Mouse (Mus musculus): Measurements from ENCODE around the gene Slc1a5. TPM values are rescaled to one million over a fixed set of nuclear protein-coding genes. Genes with fewer than 3 reads are reported as not detected.

Gene Slc1a5
- polyA plus RNA-seq, 1 experiment from 2014 or later, result 47.0 TPM

GRCm38 (mm10) chr7:16815351-16815941, 34.3 kb downstream of the Slc1a5 start, which contains the start of gene Strn4:
Gene Strn4 (plus strand): TSS chr7:16815889.
- WGBS, result 18% methylated on average over 1 of the region's 1 CpGs
- H3K4me1 ChIP-seq, result peaks cover 57% of the 10 kb centered on the region

GRCm38 (mm10) chr7:16816078-16816474, 34.9 kb downstream of the Slc1a5 start:
- Histone ChIP-seq H3K4me3 (peak overlapping the region; percentile 100), H3K27ac (peak overlapping the region; percentile 100), H3K9me3 (no peaks in the 10 kb centered on the region), H3K36me3 (peaks cover 22% of the 10 kb centered on the region), H3K27me3 (ENCODE audit: insufficient read depth, poor library complexity, severe bottlenecking) (peaks cover 23% of the 10 kb centered on the region), H3K4me1 (peaks cover 57% of the 10 kb centered on the region)
- DNase-seq (ENCODE audit: low spot score), result peak; percentile 83
- under 1% methylated on average over 51 of the region's 55 CpGs for WGBS

More at GRCm38 (mm10) chr7:16815351-16815941, 34.3 kb downstream of the Slc1a5 start, which contains the start of gene Strn4:
- no peak for DNase-seq (ENCODE audit: low spot score)
- Histone ChIP-seq H3K9me3 (no peaks in the 10 kb centered on the region), H3K27ac (peak within 1 kb of the TSS; percentile 100), H3K36me3 (peaks cover 27% of the 10 kb centered on the region), H3K27me3 (ENCODE audit: insufficient read depth, poor library complexity, severe bottlenecking) (peaks cover 29% of the 10 kb centered on the region), H3K4me3 (peak within 1 kb of the TSS; percentile 100)

- DNase-seq (ENCODE audit: low spot score), result no peak
- Histone ChIP-seq H3K4me3 (peak within 1 kb of the TSS; percentile 100), H3K27me3 (ENCODE audit: insufficient read depth, poor library complexity, severe bottlenecking) (peaks cover 18% of the 10 kb centered on the region), H3K9me3 (no peaks in the 10 kb centered on the region), H3K27ac (peak within 1 kb of the TSS; percentile 100), H3K4me1 (peaks cover 57% of the 10 kb centered on the region), H3K36me3 (peaks cover 22% of the 10 kb centered on the region)
- under 1% methylated on average over 64 of the region's 64 CpGs for WGBS
Measured at GRCm38 (mm10) chr7:16816475-16817122, 35.5 kb downstream of the Slc1a5 start, which contains the start of gene Fkrp. Gene Fkrp (minus strand): TSS chr7:16816732.

GRCm38 (mm10) chr7:16817693-16818092, 36.6 kb downstream of the Slc1a5 start:
- Histone ChIP-seq H3K27me3 (ENCODE audit: insufficient read depth, poor library complexity, severe bottlenecking) (peaks cover 7% of the 10 kb centered on the region; the same call in 1 of the 2 replicates), H3K4me3 (peak overlapping the region; percentile 100), H3K4me1 (peaks cover 63% of the 10 kb centered on the region), H3K9me3 (no peaks in the 10 kb centered on the region), H3K36me3 (peaks cover 28% of the 10 kb centered on the region), H3K27ac (no peak overlapping the region)
- no peak for DNase-seq (ENCODE audit: low spot score)
- 72% methylated on average over 3 of the region's 3 CpGs for WGBS

GRCm38 (mm10) chr7:16819794-16820193, 38.7 kb downstream of the Slc1a5 start:
- DNase-seq (ENCODE audit: low spot score), result no peak
- peaks cover 78% of the 10 kb centered on the region for H3K4me1 ChIP-seq
- no peaks in the 10 kb centered on the region for H3K27me3 ChIP-seq (ENCODE audit: insufficient read depth, poor library complexity, severe bottlenecking)
- no peak overlapping the region for H3K4me3 ChIP-seq
- no peaks in the 10 kb centered on the region for H3K9me3 ChIP-seq
- H3K36me3 ChIP-seq, result peaks cover 29% of the 10 kb centered on the region
- WGBS, result 40% methylated on average over 5 of the region's 5 CpGs
- peak overlapping the region; percentile 10 for H3K27ac ChIP-seq

- DNase-seq (ENCODE audit: low spot score), result no peak
- 60% methylated on average over 5 of the region's 5 CpGs for WGBS
- Histone ChIP-seq H3K36me3 (peaks cover 34% of the 10 kb centered on the region), H3K9me3 (no peaks in the 10 kb centered on the region), H3K4me3 (no peak overlapping the region), H3K27ac (peak overlapping the region; percentile 10), H3K4me1 (peaks cover 77% of the 10 kb centered on the region), H3K27me3 (ENCODE audit: insufficient read depth, poor library complexity, severe bottlenecking) (no peaks in the 10 kb centered on the region)
Measured at GRCm38 (mm10) chr7:16820271-16820763, 39.2 kb downstream of the Slc1a5 start.

GRCm38 (mm10) chr7:16821091-16821490, 40.0 kb downstream of the Slc1a5 start:
- Histone ChIP-seq H3K4me3 (no peak overlapping the region), H3K36me3 (peaks cover 42% of the 10 kb centered on the region), H3K9me3 (no peaks in the 10 kb centered on the region), H3K27me3 (ENCODE audit: insufficient read depth, poor library complexity, severe bottlenecking) (no peaks in the 10 kb centered on the region), H3K4me1 (peaks cover 75% of the 10 kb centered on the region), H3K27ac (peak overlapping the region; percentile 67; the same call in 1 of the 2 replicates)
- 31% methylated on average over 3 of the region's 3 CpGs for WGBS
- no peak for DNase-seq (ENCODE audit: low spot score)

GRCm38 (mm10) chr7:16821669-16822101, 40.5 kb downstream of the Slc1a5 start:
- Histone ChIP-seq H3K9me3 (no peaks in the 10 kb centered on the region), H3K36me3 (peaks cover 47% of the 10 kb centered on the region), H3K27me3 (ENCODE audit: insufficient read depth, poor library complexity, severe bottlenecking) (no peaks in the 10 kb centered on the region), H3K4me3 (no peak overlapping the region), H3K27ac (no peak overlapping the region), H3K4me1 (peaks cover 80% of the 10 kb centered on the region)
- 75% methylated on average over 4 of the region's 4 CpGs for WGBS
- no peak for DNase-seq (ENCODE audit: low spot score)

GRCm38 (mm10) chr7:16823734-16824133, 42.6 kb downstream of the Slc1a5 start:
- 0 out of 2 replicates have a peak overlapping the region, but pooled peaks have one; percentile 4 for H3K4me3 ChIP-seq
- peaks cover 66% of the 10 kb centered on the region for H3K36me3 ChIP-seq
- DNase-seq (ENCODE audit: low spot score), result no peak
- H3K4me1 ChIP-seq, result peaks cover 64% of the 10 kb centered on the region
- H3K27me3 ChIP-seq (ENCODE audit: insufficient read depth, poor library complexity, severe bottlenecking), result no peaks in the 10 kb centered on the region
- no peaks in the 10 kb centered on the region for H3K9me3 ChIP-seq
- WGBS, result 48% methylated on average over 5 of the region's 5 CpGs
- peak overlapping the region; percentile 30; the same call in 1 of the 2 replicates for H3K27ac ChIP-seq

- Histone ChIP-seq H3K36me3 (peaks cover 86% of the 10 kb centered on the region), H3K4me1 (peaks cover 45% of the 10 kb centered on the region), H3K4me3 (no peak overlapping the region), H3K27me3 (ENCODE audit: insufficient read depth, poor library complexity, severe bottlenecking) (no peaks in the 10 kb centered on the region), H3K9me3 (no peaks in the 10 kb centered on the region), H3K27ac (no peak overlapping the region)
- DNase-seq (ENCODE audit: low spot score), result no peak
- WGBS, result 81% methylated on average over 10 of the region's 10 CpGs
Measured at GRCm38 (mm10) chr7:16825785-16826184, 44.6 kb downstream of the Slc1a5 start.

- H3K4me1 ChIP-seq, result peaks cover 37% of the 10 kb centered on the region
- H3K27me3 ChIP-seq (ENCODE audit: insufficient read depth, poor library complexity, severe bottlenecking), result no peaks in the 10 kb centered on the region
- no peak for DNase-seq (ENCODE audit: low spot score)
- peaks cover 94% of the 10 kb centered on the region for H3K36me3 ChIP-seq
- H3K27ac ChIP-seq, result 0 out of 2 replicates have a peak overlapping the region, but pooled peaks have one; percentile 31
- no peak overlapping the region for H3K4me3 ChIP-seq
- H3K9me3 ChIP-seq, result no peaks in the 10 kb centered on the region
- 58% methylated on average over 5 of the region's 5 CpGs for WGBS
Measured at GRCm38 (mm10) chr7:16826571-16826970, 45.4 kb downstream of the Slc1a5 start.

GRCm38 (mm10) chr7:16827274-16827673, 46.1 kb downstream of the Slc1a5 start:
- H3K27ac ChIP-seq, result no peak overlapping the region
- H3K9me3 ChIP-seq, result no peaks in the 10 kb centered on the region
- H3K27me3 ChIP-seq (ENCODE audit: insufficient read depth, poor library complexity, severe bottlenecking), result no peaks in the 10 kb centered on the region
- H3K36me3 ChIP-seq, result peaks cover 99% of the 10 kb centered on the region
- H3K4me3 ChIP-seq, result no peak overlapping the region
- H3K4me1 ChIP-seq, result peaks cover 30% of the 10 kb centered on the region
- no peak for DNase-seq (ENCODE audit: low spot score)
- WGBS, result 81% methylated on average over 4 of the region's 4 CpGs

GRCm38 (mm10) chr7:16830449-16830848, 49.3 kb downstream of the Slc1a5 start:
- H3K36me3 ChIP-seq, result peaks cover 98% of the 10 kb centered on the region
- WGBS, result 81% methylated on average over 9 of the region's 9 CpGs
- no peaks in the 10 kb centered on the region for H3K9me3 ChIP-seq
- no peaks in the 10 kb centered on the region for H3K27me3 ChIP-seq (ENCODE audit: insufficient read depth, poor library complexity, severe bottlenecking)
- DNase-seq (ENCODE audit: low spot score), result no peak
- H3K27ac ChIP-seq, result no peak overlapping the region
- H3K4me3 ChIP-seq, result no peak overlapping the region
- H3K4me1 ChIP-seq, result peaks cover 10% of the 10 kb centered on the region

Measured in heart, embryonic 10.5 days (tissue).